Mouse (Mus musculus) spleen, adult 2 months (tissue): Measurements from ENCODE around the gene Mesp2. TPM values are rescaled to one million over a fixed set of nuclear protein-coding genes. Genes with fewer than 3 reads are reported as not detected.

Experiments
- DNase-seq, 2 experiments: peaks; one replicate each; pipeline versions ENCODE4 v3.0.0 to v3.0.0-alpha.2; 2012 to 2021; ENCODE audit warnings: low spot score in 2 of 2, low read depth in 1 of 2
- H3K27ac ChIP-seq: fragments of 200-500 bp; 2 replicates; pipeline ENCODE4 v1.5.1; 2012; ENCODE audit warnings: low read length, inconsistent platforms; ENCODE audit not compliant: insufficient read depth
- H3K27me3 ChIP-seq: fragments of 200-500 bp; 2 replicates; pipeline ENCODE4 v1.6.1; 2012; ENCODE audit warnings: mild to moderate bottlenecking, moderate library complexity, low read length, inconsistent platforms; ENCODE audit not compliant: control insufficient read depth, insufficient read depth
- H3K36me3 ChIP-seq: fragments of 200-500 bp; 2 replicates; pipeline ENCODE4 v1.6.1; 2012; ENCODE audit warnings: mild to moderate bottlenecking, low read length, inconsistent platforms; ENCODE audit not compliant: control insufficient read depth, insufficient read depth
- H3K4me1 ChIP-seq: fragments of 200-500 bp; 2 replicates; pipeline ENCODE4 v1.6.1; 2011; ENCODE audit warnings: inconsistent platforms; ENCODE audit not compliant: control insufficient read depth, insufficient read depth, insufficient read length
- H3K4me3 ChIP-seq: fragments of 200-500 bp; 2 replicates; pipeline ENCODE4 v1.5.1; 2011; ENCODE audit warnings: mild to moderate bottlenecking, inconsistent platforms; ENCODE audit not compliant: insufficient read depth, insufficient read length; ENCODE audit errors: extremely low read depth
- CTCF ChIP-seq: fragments of 200-500 bp; IDR thresholded peaks from 2 replicates; pipeline ENCODE4 v1.5.1; 2011; ENCODE audit warnings: mild to moderate bottlenecking, inconsistent platforms; ENCODE audit not compliant: insufficient read depth, insufficient read length, insufficient replicate concordance; ENCODE audit errors: extremely low read depth
- POLR2A ChIP-seq: fragments of 200-500 bp; IDR thresholded peaks from 2 replicates; pipeline ENCODE4 v1.6.1; 2011; ENCODE audit warnings: low read depth, low read length, inconsistent platforms
- WGBS: fragments of 180-500 bp; shearing (Covaris S2); methylation state at CpG from one replicate; pipeline ENCODE4 v1.1.7; 2018; 5-methylcytosine and 5-hydroxymethylcytosine counted together
- polyA plus RNA-seq: library from polyadenylated mRNA; depleted of rRNA; stranded (reverse); fragments of >200 nt; gene quantifications from 2 replicates; pipeline ENCODE4 v1.2.3, GENCODE M21; 2012

Mesp2 gene
- polyA plus RNA-seq, 1 experiment, result 0.28 TPM

- Histone ChIP-seq H3K4me1 (peaks cover 6% of the 10 kb centered on the region; the same call in 1 of the 2 replicates), H3K36me3 (no peaks in the 10 kb centered on the region), H3K27ac (no peak overlapping the region), H3K4me3 (no peak overlapping the region), H3K27me3 (peaks cover 2% of the 10 kb centered on the region; the same call in 1 of the 2 replicates)
- WGBS, result 86% methylated on average over 7 of the region's 7 CpGs
- TF ChIP-seq CTCF, result no peak
- TF ChIP-seq POLR2A, result no peak
- DNase-seq, result no peak
Observed at GRCm38 (mm10) chr7:79808561-79808960, 2.0 kb upstream of the Mesp2 start.

- peaks cover 6% of the 10 kb centered on the region; the same call in 1 of the 2 replicates for H3K4me1 ChIP-seq
- no peak for TF ChIP-seq POLR2A
- no peak overlapping the region for H3K4me3 ChIP-seq
- DNase-seq, result no peak
- H3K36me3 ChIP-seq, result no peaks in the 10 kb centered on the region
- peaks cover 2% of the 10 kb centered on the region; the same call in 1 of the 2 replicates for H3K27me3 ChIP-seq
- no peak overlapping the region for H3K27ac ChIP-seq
- 64% methylated on average over 1 of the region's 1 CpGs for WGBS
Observed at GRCm38 (mm10) chr7:79813409-79813808, 2.9 kb downstream of the Mesp2 start.

GRCm38 (mm10) chr7:79818321-79818720, 7.8 kb downstream of the Mesp2 start:
- WGBS, result 54% methylated on average over 6 of the region's 6 CpGs
- TF ChIP-seq CTCF, result no peak
- no peak for TF ChIP-seq POLR2A

GRCm38 (mm10) chr7:79819515-79819914, 9.0 kb downstream of the Mesp2 start:
- DNase-seq, result no peak
- WGBS, result 46% methylated on average over 4 of the region's 4 CpGs
- H3K4me1 ChIP-seq, result no peaks in the 10 kb centered on the region
- no peaks in the 10 kb centered on the region for H3K27me3 ChIP-seq
- no peak overlapping the region for H3K4me3 ChIP-seq
- no peaks in the 10 kb centered on the region for H3K36me3 ChIP-seq
- no peak for TF ChIP-seq POLR2A
- H3K27ac ChIP-seq, result no peak overlapping the region

More at GRCm38 (mm10) chr7:79818321-79818720, 7.8 kb downstream of the Mesp2 start:
- DNase-seq, result no peak
- Histone ChIP-seq H3K4me1 (no peaks in the 10 kb centered on the region), H3K27me3 (no peaks in the 10 kb centered on the region), H3K4me3 (no peak overlapping the region), H3K27ac (no peak overlapping the region), H3K36me3 (no peaks in the 10 kb centered on the region)

GRCm38 (mm10) chr7:79819996-79820395, 9.5 kb downstream of the Mesp2 start:
- Histone ChIP-seq H3K36me3 (no peaks in the 10 kb centered on the region), H3K27me3 (no peaks in the 10 kb centered on the region), H3K27ac (no peak overlapping the region), H3K4me1 (no peaks in the 10 kb centered on the region), H3K4me3 (no peak overlapping the region)
- 86% methylated on average over 11 of the region's 11 CpGs for WGBS
- DNase-seq, result no peak
- TF ChIP-seq CTCF (no peak), POLR2A (no peak)

GRCm38 (mm10) chr7:79822092-79822695, 11.7 kb downstream of the Mesp2 start:
- TF ChIP-seq CTCF, result no peak
- no peak for TF ChIP-seq POLR2A
- DNase-seq, result no peak
- H3K27ac ChIP-seq, result no peak overlapping the region

GRCm38 (mm10) chr7:79828341-79828740, 17.8 kb downstream of the Mesp2 start:
- no peak for TF ChIP-seq POLR2A
- TF ChIP-seq CTCF, result no peak
- Histone ChIP-seq H3K4me1 (no peaks in the 10 kb centered on the region), H3K27me3 (no peaks in the 10 kb centered on the region), H3K36me3 (no peaks in the 10 kb centered on the region), H3K27ac (no peak overlapping the region), H3K4me3 (no peak overlapping the region)
- no peak for DNase-seq
- 75% methylated on average over 3 of the region's 3 CpGs for whole genome bisulfite sequencing

More at GRCm38 (mm10) chr7:79822092-79822695, 11.7 kb downstream of the Mesp2 start:
- Histone ChIP-seq H3K36me3 (no peaks in the 10 kb centered on the region), H3K27me3 (no peaks in the 10 kb centered on the region), H3K4me3 (no peak overlapping the region), H3K4me1 (no peaks in the 10 kb centered on the region)
- WGBS, result 63% methylated on average over 12 of the region's 12 CpGs
